11 mouse cellular contexts compared by ENCODE assay signal in genomic region chr6:48411193-48412092, GRCm38 (mm10). TPM values are rescaled to one million over a fixed set of nuclear protein-coding genes. Genes with fewer than 3 reads are reported as not detected.
DNase-seq lines count a peak whose midpoint lies in the region; ATAC-seq and TF ChIP-seq lines count a peak whose summit lies in the region.
"Had no signal": no experiment of that assay in that cellular context is flagged by ENCODE, and none has a peak within 500 bp of the region (broad histone marks: within the 10 kb centered on the region; RNA-seq: fewer than 3 reads in every experiment).

No protein-coding gene starts in this region.

- H3K9me3 ChIP-seq in heart, postnatal 0 days (replicated peaks; ENCODE audit: control insufficient read depth, low read length) = no peaks in the 10 kb centered on the region
- no peaks in the 10 kb centered on the region for H3K9me3 ChIP-seq in forebrain, embryonic 10.5 days
- H3K9me3 ChIP-seq: embryonic facial prominence, embryonic 15.5 days had no signal

- no peak for TF ChIP-seq CTCF in lung, adult 2 months (IDR thresholded peaks at IDR 0.05; ENCODE audit: insufficient read depth, low read length)
- no peak for TF ChIP-seq CTCF in heart, postnatal 0 days (IDR thresholded peaks at IDR 0.05; ENCODE audit: low read depth)
- TF ChIP-seq CTCF in small intestine, adult 2 months (IDR thresholded peaks at IDR 0.05; ENCODE audit: extremely low read depth, insufficient read length, insufficient replicate concordance, low read depth, low read length) = no peak

- H3K4me3 ChIP-seq in lung, adult 2 months (replicated peaks; ENCODE audit: extremely low read depth, low read depth, low read length) = no peak overlapping the region
- H3K4me3 ChIP-seq in heart, postnatal 0 days (ENCODE audit: low read depth, low read length) = no peak overlapping the region
- no peak overlapping the region for H3K4me3 ChIP-seq in small intestine, adult 2 months (ENCODE audit: low read depth, low read length)
- H3K4me3 ChIP-seq in forebrain, embryonic 10.5 days = no peak overlapping the region
- H3K4me3 ChIP-seq: embryonic facial prominence, embryonic 15.5 days had no signal

- H3K36me3 ChIP-seq in heart, postnatal 0 days (replicated peaks; ENCODE audit: control insufficient read depth, insufficient read depth, low read length) = peaks cover 99% of the 10 kb centered on the region
- H3K36me3 ChIP-seq in small intestine, adult 2 months (ENCODE audit: control insufficient read depth, insufficient read depth, low read length) = peaks cover 11% of the 10 kb centered on the region
- peaks cover 100% of the 10 kb centered on the region for H3K36me3 ChIP-seq in forebrain, embryonic 10.5 days (replicated peaks)

- no peak overlapping the region for H3K4me2 ChIP-seq in heart, postnatal 0 days (ENCODE audit: low read depth, low read length)
- H3K4me2 ChIP-seq: embryonic facial prominence, embryonic 15.5 days had no signal

- H3K27ac ChIP-seq in heart, postnatal 0 days (ENCODE audit: low read depth) = peak overlapping the region; percentile 58
- H3K27ac ChIP-seq in small intestine, adult 2 months (ENCODE audit: insufficient read depth, low read depth, low read length) = peak overlapping the region; percentile 90
- no peak overlapping the region for H3K27ac ChIP-seq in forebrain, embryonic 10.5 days

- no peak overlapping the region for H3K9ac ChIP-seq in heart, postnatal 0 days (replicated peaks; ENCODE audit: low read depth, low read length)
- H3K9ac ChIP-seq: embryonic facial prominence, embryonic 15.5 days had no signal

- TF ChIP-seq EP300 in heart, postnatal 0 days (IDR thresholded peaks at IDR 0.05; ENCODE audit: low read depth) = no peak

- WGBS in lung, adult 2 months = 87% methylated on average over 6 of the region's 6 CpGs
- WGBS in heart, postnatal 0 days = 58% methylated on average over 6 of the region's 6 CpGs
- 58% methylated on average over 6 of the region's 6 CpGs for WGBS in small intestine, adult 2 months
- 92% methylated on average over 6 of the region's 6 CpGs for WGBS in forebrain, embryonic 10.5 days

- peak; percentile 34 for DNase-seq in cerebellum, adult 11 months
- no peak for DNase-seq in cerebellum, postnatal 10 days
- peak; percentile 0 for DNase-seq in lung, adult 2 months
- no peak for DNase-seq in lung, postnatal 36 days
- DNase-seq in heart, postnatal 0 days (ENCODE audit: low spot score) = peak; percentile 75
- no peak for DNase-seq in embryo, embryonic 11 days
- DNase-seq in forebrain, embryonic 10.5 days (ENCODE audit: extremely low spot score, low spot score) = no peak
- DNase-seq: B cell, adult 2 months had no signal

- ATAC-seq in heart, postnatal 0 days (ENCODE audit: insufficient read depth, low read depth) = peak; percentile 87
- ATAC-seq: midbrain, embryonic 16.5 days had no signal

- no peaks in the 10 kb centered on the region for H3K27me3 ChIP-seq in heart, postnatal 0 days (ENCODE audit: control insufficient read depth, insufficient read depth, low read length)
- H3K27me3 ChIP-seq in small intestine, adult 2 months (ENCODE audit: control insufficient read depth, insufficient read depth, low read length) = no peaks in the 10 kb centered on the region
- H3K27me3 ChIP-seq in forebrain, embryonic 10.5 days (ENCODE audit: poor library complexity, severe bottlenecking) = no peaks in the 10 kb centered on the region
- H3K27me3 ChIP-seq: embryonic facial prominence, embryonic 15.5 days had no signal

- H3K4me1 ChIP-seq in lung, adult 2 months (ENCODE audit: control insufficient read depth, insufficient read depth, low read length) = no peaks in the 10 kb centered on the region
- H3K4me1 ChIP-seq in heart, postnatal 0 days (ENCODE audit: control insufficient read depth, insufficient read depth) = 0 out of 2 replicates have a peak, but pooled peaks cover 11% of the 10 kb centered on the region
- peaks cover 27% of the 10 kb centered on the region for H3K4me1 ChIP-seq in small intestine, adult 2 months (ENCODE audit: control insufficient read depth, insufficient read depth, insufficient read length, low read length)
- H3K4me1 ChIP-seq in forebrain, embryonic 10.5 days = no peaks in the 10 kb centered on the region
- H3K4me1 ChIP-seq: embryonic facial prominence, embryonic 15.5 days had no signal

- no peak for TF ChIP-seq POLR2A in lung, adult 2 months (IDR thresholded peaks at IDR 0.05; ENCODE audit: borderline replicate concordance, extremely low read depth, low read depth, low read length)
- no peak for TF ChIP-seq POLR2A in small intestine, adult 2 months (IDR thresholded peaks at IDR 0.05; ENCODE audit: low read depth, low read length)

RNA-seq across cellular contexts. Expression of gene Krba1, which starts 16.1 kb away (rescaled TPM):
- polyA plus RNA-seq in lung, adult 2 months (2012; rRNA removed) = 15.5 and 20.8 TPM in 2 replicates
- 26.8 and 33.8 TPM in 2 replicates for total RNA-seq in heart, postnatal 0 days (2014; rRNA removed; ENCODE audit: low replicate concordance)
- polyA plus RNA-seq in heart, postnatal 0 days (2015; fragmentation: Nextera tagmentation; extraction: Ambion mirVana) = 11.7 and 14.8 TPM in 2 replicates
- polyA plus RNA-seq in small intestine, adult 2 months (2012; rRNA removed) = 4.4 and 13.5 TPM in 2 replicates
- polyA plus RNA-seq in forebrain, embryonic 10.5 days (2016; fragmentation: Nextera tagmentation; extraction: Ambion mirVana) = 23.7 and 24.5 TPM in 2 replicates

RNA-seq across cellular contexts. Expression of gene Zfp467, which starts 34.2 kb away (rescaled TPM):
- 42.1 and 51.4 TPM in 2 replicates for polyA plus RNA-seq in lung, adult 2 months (2012; rRNA removed)
- total RNA-seq in heart, postnatal 0 days (2014; rRNA removed; ENCODE audit: low replicate concordance) = 20.2 and 27.4 TPM in 2 replicates
- 22.1 and 24.6 TPM in 2 replicates for polyA plus RNA-seq in heart, postnatal 0 days (2015; fragmentation: Nextera tagmentation; extraction: Ambion mirVana)
- polyA plus RNA-seq in small intestine, adult 2 months (2012; rRNA removed) = 12.4 and 24.7 TPM in 2 replicates
- 12.9 and 13.1 TPM in 2 replicates for polyA plus RNA-seq in forebrain, embryonic 10.5 days (2016; fragmentation: Nextera tagmentation; extraction: Ambion mirVana)

RNA-seq across cellular contexts. Expression of gene Sspo, which starts 36.6 kb away (rescaled TPM):
- 3.2 and 3.4 TPM in 2 replicates for polyA plus RNA-seq in lung, adult 2 months (2012; rRNA removed)
- 1.0 and 3.4 TPM in 2 replicates for total RNA-seq in heart, postnatal 0 days (2014; rRNA removed; ENCODE audit: low replicate concordance)
- 0.15 TPM in 2 replicates for polyA plus RNA-seq in heart, postnatal 0 days (2015; fragmentation: Nextera tagmentation; extraction: Ambion mirVana)
- 0.98 and 3.0 TPM in 2 replicates for polyA plus RNA-seq in small intestine, adult 2 months (2012; rRNA removed)
- polyA plus RNA-seq in forebrain, embryonic 10.5 days (2016; fragmentation: Nextera tagmentation; extraction: Ambion mirVana) = 0.15 and 0.19 TPM in 2 replicates

Comparison
In these comparisons a context has a peak if more than half of its experiments do, and no peak if none do; other contexts are left out.
1. DNase-seq: peak in cerebellum, adult 11 months (single experiment), lung, adult 2 months (single experiment) and heart, postnatal 0 days (single experiment); none in cerebellum, postnatal 10 days (0 of 2), lung, postnatal 36 days (single experiment), embryo, embryonic 11 days (single experiment) and forebrain, embryonic 10.5 days (single experiment).